Mouse (Mus musculus): ENCODE results near the gene 1700013G24Rik. TPM values are rescaled to one million over a fixed set of nuclear protein-coding genes. Genes with fewer than 3 reads are reported as not detected.

Gene 1700013G24Rik
- total and polyA plus RNA-seq, 2 experiments from 2014 or later: not detected

GRCm38 (mm10) chr4:137480993-137481340, 27.9 kb downstream of the 1700013G24Rik start:
- no peak for DNase-seq (ENCODE audit: low spot score)
- H3K9ac ChIP-seq (replicated peaks; ENCODE audit: low read length): no peak overlapping the region
- H3K4me1 ChIP-seq (ENCODE audit: insufficient read depth, low read length): peaks cover 19% of the 10 kb centered on the region; the same call in 1 of the 2 replicates
- no peak for TF ChIP-seq CTCF (IDR thresholded peaks at IDR 0.05; ENCODE audit: low read depth)
- no peak overlapping the region for H3K4me3 ChIP-seq (ENCODE audit: low read length)
- H3K9me3 ChIP-seq (ENCODE audit: low read length): no peaks in the 10 kb centered on the region
- no peak overlapping the region for H3K27ac ChIP-seq
- H3K27me3 ChIP-seq (ENCODE audit: insufficient read depth, low read length): no peaks in the 10 kb centered on the region
- ATAC-seq: no peak
- no peak overlapping the region for H3K4me2 ChIP-seq (ENCODE audit: low read depth, low read length)
- no peaks in the 10 kb centered on the region for H3K36me3 ChIP-seq (ENCODE audit: insufficient read depth, low read length)
- WGBS: 7% methylated on average over 1 of the region's 1 CpGs

DNA sequence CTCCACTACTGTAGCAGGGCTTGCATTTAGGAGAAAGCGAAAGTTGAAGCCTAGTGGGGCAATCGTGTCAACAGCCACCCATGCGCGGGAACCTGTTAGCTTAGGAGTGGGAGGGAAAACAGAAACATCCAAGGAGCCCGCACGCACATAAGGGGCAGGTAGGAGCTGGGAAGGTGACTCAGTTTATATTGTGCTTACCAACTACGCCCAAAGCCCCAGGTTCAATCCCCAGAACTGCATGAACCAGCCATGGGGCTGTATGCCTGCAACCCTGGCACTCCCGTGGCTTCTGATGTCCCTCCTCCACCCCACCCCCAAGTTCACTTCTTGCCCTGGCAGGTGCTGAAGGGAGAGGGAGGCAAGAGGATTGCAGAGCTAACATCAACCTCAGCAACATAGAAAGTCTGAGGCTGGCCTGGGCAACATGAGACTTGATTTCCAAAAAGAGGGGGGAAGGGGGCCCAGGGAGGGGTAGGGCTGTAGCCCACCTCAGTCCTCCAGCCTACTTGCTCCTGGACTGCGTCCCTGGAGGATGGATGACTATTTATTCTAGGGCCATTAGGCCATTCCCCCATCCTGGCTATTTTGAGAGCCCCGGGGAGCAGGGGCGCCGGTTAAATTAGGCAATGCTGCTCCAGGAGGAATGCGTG, 28.4 kb downstream of the 1700013G24Rik start:
- peaks cover 16% of the 10 kb centered on the region for H3K4me1 ChIP-seq (ENCODE audit: insufficient read depth, low read length)
- H3K27me3 ChIP-seq (ENCODE audit: insufficient read depth, low read length): no peaks in the 10 kb centered on the region
- no peak overlapping the region for H3K4me3 ChIP-seq (ENCODE audit: low read length)
- DNase-seq (ENCODE audit: low spot score) (no peak), ATAC-seq (no peak)
- no peak overlapping the region for H3K9ac ChIP-seq (replicated peaks; ENCODE audit: low read length)
- no peak overlapping the region for H3K4me2 ChIP-seq (ENCODE audit: low read depth, low read length)
- H3K27ac ChIP-seq: no peak overlapping the region
- no peak for TF ChIP-seq CTCF (IDR thresholded peaks at IDR 0.05; ENCODE audit: low read depth)
- H3K9me3 ChIP-seq (ENCODE audit: low read length): no peaks in the 10 kb centered on the region
- 67% methylated on average over 13 of the region's 13 CpGs for WGBS
- no peaks in the 10 kb centered on the region for H3K36me3 ChIP-seq (ENCODE audit: insufficient read depth, low read length)

GRCm38 (mm10) chr4:137483871-137484270, 30.8 kb downstream of the 1700013G24Rik start:
- no peak for TF ChIP-seq CTCF (IDR thresholded peaks at IDR 0.05; ENCODE audit: low read depth)
- 66% methylated on average over 16 of the region's 16 CpGs for WGBS

GRCm38 (mm10) chr4:137484586-137484985, 31.5 kb downstream of the 1700013G24Rik start:
- Histone ChIP-seq H3K4me2 (ENCODE audit: low read depth, low read length) (no peak overlapping the region), H3K36me3 (ENCODE audit: insufficient read depth, low read length) (no peaks in the 10 kb centered on the region), H3K4me3 (ENCODE audit: low read length) (no peak overlapping the region), H3K9ac (replicated peaks; ENCODE audit: low read length) (no peak overlapping the region), H3K27ac (0 out of 2 replicates have a peak overlapping the region, but pooled peaks have one; percentile 5), H3K9me3 (ENCODE audit: low read length) (no peaks in the 10 kb centered on the region), H3K27me3 (ENCODE audit: insufficient read depth, low read length) (no peaks in the 10 kb centered on the region), H3K4me1 (ENCODE audit: insufficient read depth, low read length) (peaks cover 21% of the 10 kb centered on the region)
- peak; percentile 73 for DNase-seq (ENCODE audit: low spot score)
- ATAC-seq: peak; percentile 39; the same call in 1 of the 2 replicates
- 43% methylated on average over 7 of the region's 7 CpGs for WGBS
- TF ChIP-seq CTCF (IDR thresholded peaks at IDR 0.05; ENCODE audit: low read depth): no peak

More at GRCm38 (mm10) chr4:137483871-137484270, 30.8 kb downstream of the 1700013G24Rik start:
- H3K4me1 ChIP-seq (ENCODE audit: insufficient read depth, low read length): peaks cover 17% of the 10 kb centered on the region
- no peak for ATAC-seq
- H3K4me2 ChIP-seq (ENCODE audit: low read depth, low read length): no peak overlapping the region
- H3K4me3 ChIP-seq (ENCODE audit: low read length): no peak overlapping the region
- no peaks in the 10 kb centered on the region for H3K36me3 ChIP-seq (ENCODE audit: insufficient read depth, low read length)
- no peak overlapping the region for H3K27ac ChIP-seq
- H3K9me3 ChIP-seq (ENCODE audit: low read length): no peaks in the 10 kb centered on the region
- H3K9ac ChIP-seq (replicated peaks; ENCODE audit: low read length): no peak overlapping the region
- DNase-seq (ENCODE audit: low spot score): no peak
- H3K27me3 ChIP-seq (ENCODE audit: insufficient read depth, low read length): no peaks in the 10 kb centered on the region

- no peaks in the 10 kb centered on the region for H3K36me3 ChIP-seq (ENCODE audit: insufficient read depth, low read length)
- no peaks in the 10 kb centered on the region for H3K9me3 ChIP-seq (ENCODE audit: low read length)
- no peak for TF ChIP-seq CTCF (IDR thresholded peaks at IDR 0.05; ENCODE audit: low read depth)
- DNase-seq (ENCODE audit: low spot score) (no peak), ATAC-seq (no peak)
- H3K4me3 ChIP-seq (ENCODE audit: low read length): no peak overlapping the region
- H3K4me2 ChIP-seq (ENCODE audit: low read depth, low read length): no peak overlapping the region
- peaks cover 21% of the 10 kb centered on the region for H3K4me1 ChIP-seq (ENCODE audit: insufficient read depth, low read length)
- no peak overlapping the region for H3K27ac ChIP-seq
- H3K9ac ChIP-seq (replicated peaks; ENCODE audit: low read length): no peak overlapping the region
- H3K27me3 ChIP-seq (ENCODE audit: insufficient read depth, low read length): no peaks in the 10 kb centered on the region
- WGBS: 50% methylated on average over 14 of the region's 14 CpGs
Measured at GRCm38 (mm10) chr4:137485258-137485960, 32.3 kb downstream of the 1700013G24Rik start.

- Histone ChIP-seq H3K27ac (no peak overlapping the region), H3K27me3 (ENCODE audit: insufficient read depth, low read length) (no peaks in the 10 kb centered on the region), H3K4me3 (ENCODE audit: low read length) (no peak overlapping the region), H3K9ac (replicated peaks; ENCODE audit: low read length) (no peak overlapping the region), H3K4me2 (ENCODE audit: low read depth, low read length) (no peak overlapping the region), H3K9me3 (ENCODE audit: low read length) (no peaks in the 10 kb centered on the region), H3K36me3 (ENCODE audit: insufficient read depth, low read length) (no peaks in the 10 kb centered on the region), H3K4me1 (ENCODE audit: insufficient read depth, low read length) (peaks cover 21% of the 10 kb centered on the region)
- DNase-seq (ENCODE audit: low spot score): no peak
- WGBS: 47% methylated on average over 20 of the region's 20 CpGs
- no peak for ATAC-seq
- no peak for TF ChIP-seq CTCF (IDR thresholded peaks at IDR 0.05; ENCODE audit: low read depth)
Measured at GRCm38 (mm10) chr4:137486081-137487014, 33.3 kb downstream of the 1700013G24Rik start.

Data from hindbrain, postnatal 0 days (tissue).